Mouse (Mus musculus) layer of hippocampus, postnatal 36 days (tissue): ENCODE results near the gene Cops9. TPM values are rescaled to one million over a fixed set of nuclear protein-coding genes. Genes with fewer than 3 reads are reported as not detected.

Experiments
- DNase-seq, 2 experiments: peaks; one replicate each; pipeline ENCODE4 v3.0.0; 2022
- total RNA-seq, 2 experiments: library from RNA; stranded (reverse); gene quantifications; 2 replicates each; pipeline ENCODE4 v1.2.3; 2021

Gene Cops9
- 100 to 1,000 TPM; 336 to 386 TPM for total RNA-seq

DNA sequence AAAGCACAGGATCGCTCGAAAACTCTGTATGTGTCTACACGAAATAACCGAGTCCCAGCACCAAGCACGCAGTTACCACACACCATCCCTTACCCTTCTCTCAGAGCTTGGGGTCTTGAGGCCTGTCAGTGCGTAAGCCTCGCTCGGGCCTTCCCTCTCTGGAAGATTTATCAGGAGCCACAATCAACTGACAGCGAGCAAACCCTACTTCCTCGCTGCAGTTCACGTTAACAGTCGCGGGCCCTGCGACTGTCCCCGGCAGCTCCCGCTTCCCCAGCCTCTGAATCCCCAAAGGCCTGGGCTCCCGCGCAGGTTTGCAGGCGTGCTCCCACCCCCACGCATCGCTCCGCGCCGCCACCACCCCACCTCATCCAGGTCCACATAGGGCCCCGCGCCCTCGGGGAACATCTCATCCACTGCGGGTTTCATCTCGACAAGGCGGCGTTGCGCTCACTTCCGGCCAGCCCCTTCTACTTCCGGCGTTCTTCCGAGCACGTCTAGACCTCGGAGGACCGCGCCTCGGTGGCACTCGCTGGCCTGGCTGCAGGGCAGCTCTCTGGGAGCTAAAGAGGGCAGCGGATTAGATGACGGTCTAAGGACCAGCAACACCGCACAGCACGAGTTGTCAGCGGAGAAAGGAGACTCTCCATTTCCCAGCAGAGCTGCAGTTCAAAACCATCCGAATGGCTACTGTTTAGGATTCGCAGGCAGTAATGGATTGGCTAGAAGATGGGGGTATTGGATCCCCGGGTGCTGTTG lies at the start of gene Cops9:
Gene Cops9, minus strand, starts transcription at position 472 of the 759 bp plus-strand sequence.
- DNase-seq, result peak; percentile 89

- DNase-seq, result no peak
Observed at GRCm38 (mm10) chr1:92691166-92691844, 49.5 kb upstream of the Cops9 start.

- DNase-seq, result no peak
Observed at GRCm38 (mm10) chr1:92686994-92687393, 45.2 kb upstream of the Cops9 start.

GRCm38 (mm10) chr1:92683151-92683550 lies 41.4 kb upstream of the Cops9 start:
- DNase-seq, result peak; percentile 63 to 72

GRCm38 (mm10) chr1:92680668-92681603 lies 39.2 kb upstream of the Cops9 start:
- DNase-seq, result no peak

GRCm38 (mm10) chr1:92678757-92679156 lies 37.0 kb upstream of the Cops9 start:
- no peak for DNase-seq

- no peak for DNase-seq
Observed at GRCm38 (mm10) chr1:92676676-92676975, 34.8 kb upstream of the Cops9 start.

DNA sequence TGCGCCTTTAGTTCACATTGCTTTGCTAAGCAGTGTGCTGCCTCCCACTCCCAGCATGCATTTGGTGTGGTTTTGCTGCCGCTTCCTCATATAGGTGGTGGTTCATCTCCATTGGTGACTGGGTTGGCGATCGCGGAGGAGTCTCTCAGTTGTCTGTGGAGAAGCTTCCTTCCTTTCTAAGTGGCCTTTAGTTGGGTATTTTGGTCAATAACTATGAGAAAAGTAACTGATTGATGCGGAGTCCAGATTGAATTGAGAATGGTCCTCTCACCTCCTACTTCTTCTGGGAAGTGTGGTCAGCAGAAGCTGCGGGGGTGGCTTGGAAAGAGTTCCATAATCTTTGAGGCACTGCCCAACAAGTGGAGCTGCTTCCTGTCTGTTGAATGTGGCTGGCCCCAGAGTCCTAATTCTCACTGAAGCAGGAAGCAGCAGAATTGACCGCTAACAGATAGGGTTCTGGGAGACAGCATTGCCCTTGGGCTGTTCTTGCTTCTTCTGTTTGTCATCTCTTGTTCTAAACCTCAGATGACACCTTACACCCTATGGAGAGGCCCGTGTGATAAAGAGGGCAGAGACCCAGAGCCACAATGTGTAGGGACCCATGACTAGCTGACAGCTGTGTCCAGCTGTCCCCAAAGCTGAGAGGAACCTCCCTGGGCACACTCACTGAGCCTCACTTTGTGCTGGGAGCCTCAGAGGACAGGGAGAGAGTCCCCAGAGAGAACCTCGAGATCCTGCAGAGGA lies 34.3 kb upstream of the Cops9 start:
- no peak for DNase-seq

DNA sequence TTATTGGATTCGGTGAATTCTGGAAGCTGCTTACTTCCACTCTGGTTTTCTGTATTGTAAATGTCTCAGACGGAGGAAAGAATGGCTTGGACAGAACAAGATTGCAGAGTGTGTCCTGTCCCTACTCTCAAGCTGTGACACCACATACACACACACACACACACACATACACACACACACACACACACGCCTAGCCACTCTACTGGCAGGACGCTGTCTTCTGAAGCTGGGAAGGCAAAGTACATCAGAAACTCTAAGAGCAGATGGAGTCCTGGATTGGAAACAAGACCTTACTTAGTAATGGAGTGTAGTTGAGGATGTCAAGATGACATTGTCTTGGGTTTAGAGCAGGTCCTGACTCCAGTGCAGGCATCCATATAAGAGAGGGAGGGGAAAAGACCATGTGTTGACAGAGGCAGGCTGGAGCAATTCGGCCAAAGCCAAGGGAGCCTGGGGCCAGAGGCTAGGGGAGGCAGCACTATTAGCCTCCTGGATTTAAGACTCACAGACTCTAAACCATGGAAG lies 31.5 kb upstream of the Cops9 start:
- no peak for DNase-seq

- no peak for DNase-seq
Observed at GRCm38 (mm10) chr1:92671326-92671725, 29.5 kb upstream of the Cops9 start.

GRCm38 (mm10) chr1:92669430-92669829 lies 27.6 kb upstream of the Cops9 start:
- DNase-seq, result no peak

- no peak for DNase-seq
Observed at GRCm38 (mm10) chr1:92667106-92667505, 25.3 kb upstream of the Cops9 start.

- DNase-seq, result no peak
Observed at GRCm38 (mm10) chr1:92659392-92659791, 17.6 kb upstream of the Cops9 start.

DNA sequence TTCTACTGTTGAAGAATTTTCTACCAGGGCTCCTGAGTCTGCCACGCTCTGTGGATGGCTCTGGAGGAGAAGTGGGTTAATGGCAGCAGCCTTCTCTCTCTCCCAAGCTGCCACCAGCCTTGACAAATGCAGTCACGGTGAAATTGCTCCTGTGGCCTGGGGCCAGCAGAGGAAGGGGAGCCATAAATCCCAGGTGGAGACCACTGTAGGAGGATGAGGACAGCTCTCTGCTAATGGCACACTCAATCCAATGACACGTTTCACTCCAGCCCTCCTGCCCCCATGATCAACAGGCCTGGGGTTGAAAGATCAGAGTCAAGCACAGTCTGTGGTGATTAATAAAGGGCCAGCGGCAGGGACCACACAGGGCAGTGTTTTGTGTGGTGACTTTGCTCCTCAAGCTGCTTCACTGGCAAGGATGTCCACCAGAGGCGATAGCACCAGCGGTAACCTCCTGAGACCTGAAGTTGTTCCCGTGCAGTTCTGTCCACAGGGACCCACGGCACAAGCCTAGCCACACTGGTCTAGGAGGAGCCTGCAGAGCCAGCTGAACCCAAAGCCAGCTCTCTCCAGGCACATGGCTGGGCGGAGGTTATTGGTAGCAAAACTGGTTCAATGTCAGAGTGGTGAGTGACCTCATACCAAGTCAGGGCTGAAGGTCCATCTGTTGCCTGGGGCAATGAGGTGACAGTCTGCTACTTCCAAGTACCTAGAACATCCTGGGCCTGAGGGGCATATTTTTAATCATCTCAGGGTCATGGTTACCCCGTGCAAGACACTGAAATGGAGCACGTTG lies 15.4 kb upstream of the Cops9 start:
- DNase-seq, result no peak

DNA sequence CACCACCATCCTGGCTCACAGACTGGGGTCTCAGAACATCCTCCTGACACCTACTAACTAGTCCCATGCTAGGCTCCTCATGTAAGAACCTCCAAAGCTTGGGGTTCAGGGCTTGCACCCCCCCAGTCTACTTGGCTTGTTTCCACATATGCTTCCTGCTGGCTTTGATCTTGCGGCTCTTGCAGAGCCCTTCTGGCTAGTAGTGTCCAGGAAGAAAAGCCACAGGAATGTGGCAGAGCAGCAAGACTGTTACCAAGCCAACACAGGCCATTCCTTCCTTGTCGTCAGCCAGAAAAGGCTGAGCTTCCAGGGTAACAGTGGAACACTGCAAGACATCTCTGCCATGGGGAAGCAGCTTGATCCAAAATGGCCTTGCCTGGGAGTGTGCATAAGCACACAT lies 12.9 kb upstream of the Cops9 start:
- no peak for DNase-seq

DNA sequence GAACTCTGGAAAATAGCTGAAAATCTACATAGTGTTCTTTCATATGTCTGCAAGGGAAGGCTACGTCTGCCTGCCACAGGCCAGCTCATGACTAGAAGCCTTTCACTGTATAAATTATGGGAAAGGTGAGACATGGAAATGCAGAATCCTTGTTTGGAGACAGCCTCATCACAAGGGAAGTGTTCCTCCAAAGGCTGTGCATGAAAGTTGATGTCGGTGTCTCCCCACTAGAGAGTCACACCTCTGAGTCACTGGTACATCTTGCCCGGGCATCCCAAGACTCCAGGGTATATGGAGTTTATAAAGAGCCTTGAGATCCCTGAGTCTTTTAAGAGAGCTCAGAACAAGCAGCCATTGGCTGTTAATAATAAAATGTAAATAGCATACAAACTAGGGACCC lies 11.4 kb upstream of the Cops9 start:
- DNase-seq, result no peak

GRCm38 (mm10) chr1:92651467-92651866 lies 9.7 kb upstream of the Cops9 start:
- no peak for DNase-seq

DNA sequence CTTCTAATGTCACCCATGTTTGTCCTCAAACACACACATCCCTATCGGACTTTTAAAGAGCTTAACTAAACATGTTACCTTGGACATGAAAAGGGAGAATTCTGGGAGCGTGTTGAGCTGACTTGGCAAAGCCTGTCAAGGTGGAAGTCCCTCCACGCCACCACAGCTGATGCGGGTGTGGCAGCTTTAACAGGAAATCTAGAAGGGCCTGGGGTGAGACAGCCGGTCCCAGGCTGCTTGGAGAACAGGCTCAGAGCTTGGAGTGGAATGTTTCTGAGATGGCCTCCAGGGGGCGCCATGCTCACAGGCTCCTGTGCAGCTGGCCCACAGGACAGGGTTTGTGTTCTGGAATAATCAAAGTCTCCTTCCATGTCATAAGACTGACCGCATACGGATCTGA lies 6.9 kb upstream of the Cops9 start, which contains the start of gene Otos:
Gene Otos, minus strand, starts transcription at position 169 of the 400 bp plus-strand sequence.
- DNase-seq, result peak; percentile 73 to 79

DNA sequence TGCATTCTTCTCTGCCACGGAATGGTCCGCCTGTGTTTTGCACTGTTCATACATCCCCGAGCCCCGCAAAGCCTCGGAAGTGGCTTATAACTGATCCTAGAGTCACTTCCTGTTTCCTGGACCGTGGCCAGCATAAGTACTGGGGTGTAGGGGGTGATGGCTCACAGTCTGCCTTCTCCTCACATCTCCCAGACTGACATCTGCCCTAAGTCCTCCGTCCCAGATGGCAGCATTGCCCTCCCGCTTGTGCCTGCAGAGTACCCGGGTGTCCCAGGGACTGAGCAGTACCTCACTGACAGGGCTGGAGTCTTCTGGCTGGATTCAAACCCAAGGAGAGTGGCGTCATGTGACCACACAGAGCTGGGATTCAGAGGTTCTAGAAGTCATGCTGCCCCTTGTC lies 6.4 kb upstream of the Cops9 start:
- DNase-seq, result no peak

DNA sequence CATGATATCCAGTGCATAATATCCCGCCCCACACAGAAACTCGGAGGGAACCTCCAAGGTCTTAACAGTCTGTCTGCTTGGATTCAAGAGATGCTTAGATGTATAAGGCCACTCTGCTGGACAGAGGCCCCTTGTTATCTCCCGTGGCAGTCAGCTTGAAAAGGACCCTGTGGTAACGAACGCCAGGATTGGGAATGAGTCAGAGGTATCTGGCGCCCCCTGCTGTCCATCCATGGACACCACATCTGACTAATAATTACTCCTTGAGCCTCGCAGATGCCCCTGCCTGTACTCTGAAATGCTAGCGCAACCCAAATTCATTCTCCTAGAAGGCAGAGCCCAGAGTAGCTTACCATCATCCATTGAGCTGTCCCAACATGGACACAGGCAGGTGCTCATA lies 6.0 kb upstream of the Cops9 start:
- DNase-seq, result peak; percentile 68 to 70

GRCm38 (mm10) chr1:92647026-92647425 lies 5.2 kb upstream of the Cops9 start:
- DNase-seq, result no peak
